8 mouse cellular contexts compared by ENCODE assay signal in genomic region chr7:45716952-45717917, GRCm38 (mm10). TPM values are rescaled to one million over a fixed set of nuclear protein-coding genes. Genes with fewer than 3 reads are reported as not detected.
DNase-seq lines count a peak whose midpoint lies in the region; ATAC-seq and TF ChIP-seq lines count a peak whose summit lies in the region.

No protein-coding gene starts in this region.

- peak overlapping the region; percentile 96 for H3K27ac ChIP-seq in heart, adult 2 months
- H3K27ac ChIP-seq in CH12.LX (ENCODE audit: insufficient read depth, low read depth): peak overlapping the region; percentile 55
- H3K27ac ChIP-seq in forebrain, embryonic 14.5 days (ENCODE audit: low read depth, low read length): peak overlapping the region; percentile 65
- peak overlapping the region; percentile 80 for H3K27ac ChIP-seq in liver, embryonic 15.5 days (replicated peaks)

- peaks cover 6% of the 10 kb centered on the region for H3K36me3 ChIP-seq in heart, adult 2 months (ENCODE audit: control insufficient read depth, insufficient read depth, low read length)
- H3K36me3 ChIP-seq in CH12.LX (replicated peaks in 1 of 2; ENCODE audit: control insufficient read depth in 1 of 2, insufficient read depth in 1 of 2, low read length in 1 of 2): peaks cover 46 to 64% of the 10 kb centered on the region in 2 experiments
- peaks cover 47% of the 10 kb centered on the region for H3K36me3 ChIP-seq in forebrain, embryonic 14.5 days (ENCODE audit: control insufficient read depth, insufficient read depth, low read length)
- H3K36me3 ChIP-seq in liver, embryonic 15.5 days (replicated peaks): peaks cover 49% of the 10 kb centered on the region

- H3K4me2 ChIP-seq in CH12.LX (ENCODE audit: insufficient read depth, low read depth, poor library complexity, severe bottlenecking): peak overlapping the region; percentile 89
- peak overlapping the region; percentile 90 for H3K4me2 ChIP-seq in forebrain, embryonic 14.5 days (ENCODE audit: low read length)
- H3K4me2 ChIP-seq in liver, embryonic 15.5 days: peak overlapping the region; percentile 95

- no peaks in the 10 kb centered on the region for H3K27me3 ChIP-seq in heart, adult 2 months (ENCODE audit: control insufficient read depth, insufficient read depth, low read length)
- no peaks in the 10 kb centered on the region for H3K27me3 ChIP-seq in CH12.LX (replicated peaks)
- no peaks in the 10 kb centered on the region for H3K27me3 ChIP-seq in forebrain, embryonic 14.5 days (replicated peaks; ENCODE audit: control insufficient read depth, insufficient read depth, low read length)
- no peaks in the 10 kb centered on the region for H3K27me3 ChIP-seq in liver, embryonic 15.5 days

- no peak for TF ChIP-seq POLR2A in heart, adult 2 months (IDR thresholded peaks at IDR 0.05; ENCODE audit: insufficient read depth, low read depth, low read length)
- no peak for TF ChIP-seq POLR2A in CH12.LX (IDR thresholded peaks at IDR 0.05; ENCODE audit: low read depth, low read length)

- peaks cover 12% of the 10 kb centered on the region for H3K4me1 ChIP-seq in heart, adult 2 months (ENCODE audit: control insufficient read depth, insufficient read depth, low read length)
- H3K4me1 ChIP-seq in CH12.LX (ENCODE audit: control insufficient read depth in 1 of 2, insufficient read depth in 2 of 2): peaks cover 7 to 44% of the 10 kb centered on the region in 2 experiments; a peak in 3 of 4 replicates
- peaks cover 30% of the 10 kb centered on the region for H3K4me1 ChIP-seq in forebrain, embryonic 14.5 days (ENCODE audit: control insufficient read depth, insufficient read depth, low read length)
- peaks cover 75% of the 10 kb centered on the region for H3K4me1 ChIP-seq in liver, embryonic 15.5 days (replicated peaks)

- dilution Hi-C loops in CH12.LX (cut with MboI; ENCODE audit: extremely low pct_ligation_motif_present, extremely low pct_unique_long_range_greater_than_20kb, low sequenced_read_pairs): no loop called here

- no peak for TF ChIP-seq CTCF in heart, adult 2 months (IDR thresholded peaks at IDR 0.05)
- TF ChIP-seq CTCF in CH12.LX (conservative IDR thresholded peaks at IDR 0.05 in 1 of 2, IDR thresholded peaks at IDR 0.05 in 1 of 2; ENCODE audit: low read depth in 2 of 2, low read length in 2 of 2): no peak

- peak overlapping the region; percentile 95 for H3K9ac ChIP-seq in heart, adult 2 months (ENCODE audit: low read depth, low read length)
- peak overlapping the region; percentile 91 for H3K9ac ChIP-seq in CH12.LX (ENCODE audit: insufficient read depth, low read depth)
- peak overlapping the region; percentile 83 for H3K9ac ChIP-seq in forebrain, embryonic 14.5 days (ENCODE audit: low read length)
- peak overlapping the region; percentile 81 for H3K9ac ChIP-seq in liver, embryonic 15.5 days

- in situ Hi-C loops in CH12.LX (cut with MboI; ENCODE audit: low pct_ligation_motif_present, low pct_unique_long_range_greater_than_20kb, low sequenced_read_pairs): no loop called here

- peak in 1 of 2 experiments; percentile 23 for DNase-seq in heart, adult 2 months
- no peak for DNase-seq in heart, postnatal 14 days
- no peak for DNase-seq in CH12.LX (ENCODE audit: extremely low read depth)
- DNase-seq in forebrain, embryonic 14.5 days (ENCODE audit: low spot score): no peak
- DNase-seq in gastrocnemius, postnatal 14 days: no peak
- DNase-seq in left cerebral cortex, postnatal 25 days (ENCODE audit: low spot score in 2 of 2): no peak
- no peak for DNase-seq in spleen, postnatal 4 days (ENCODE audit: low spot score in 2 of 2)

- ATAC-seq in forebrain, embryonic 14.5 days: peak; percentile 14
- ATAC-seq in liver, embryonic 15.5 days (ENCODE audit: insufficient read depth): peak; percentile 26

- H3K9me3 ChIP-seq in CH12.LX (replicated peaks; ENCODE audit: low read length): no peaks in the 10 kb centered on the region
- H3K9me3 ChIP-seq in forebrain, embryonic 14.5 days (replicated peaks; ENCODE audit: control insufficient read depth, low read length): no peaks in the 10 kb centered on the region
- H3K9me3 ChIP-seq in liver, embryonic 15.5 days (replicated peaks): no peaks in the 10 kb centered on the region

- TF ChIP-seq RAD21 in CH12.LX (IDR thresholded peaks at IDR 0.05; ENCODE audit: low read depth, low read length): no peak

- WGBS in heart, adult 2 months: 4% methylated on average over 31 of the region's 31 CpGs
- 10% methylated on average over 31 of the region's 31 CpGs for whole genome bisulfite sequencing in forebrain, embryonic 14.5 days
- 5% methylated on average over 31 of the region's 31 CpGs for WGBS in liver, embryonic 15.5 days (ENCODE audit: insufficient replicate concordance)

- H3K4me3 ChIP-seq in heart, adult 2 months: peak overlapping the region; percentile 86
- H3K4me3 ChIP-seq in CH12.LX (replicated peaks in 1 of 3; ENCODE audit: low read depth in 2 of 3, low read length in 2 of 3, poor library complexity in 1 of 3): peak overlapping the region; percentile 77 to 100 (median 92)
- H3K4me3 ChIP-seq in forebrain, embryonic 14.5 days (ENCODE audit: low read depth, low read length): peak overlapping the region; percentile 96
- H3K4me3 ChIP-seq in liver, embryonic 15.5 days (replicated peaks): peak overlapping the region; percentile 90

- no peaks in the 10 kb centered on the region; the same call in 1 of the 2 replicates for H3K79me2 ChIP-seq in heart, adult 2 months (replicated peaks; ENCODE audit: control insufficient read depth, insufficient read depth, low read length)
- H3K79me2 ChIP-seq in CH12.LX (replicated peaks; ENCODE audit: control insufficient read depth, extremely low read depth, insufficient read depth, poor library complexity, severe bottlenecking): peaks cover 47% of the 10 kb centered on the region

- no peak for TF ChIP-seq EP300 in heart, adult 2 months (IDR thresholded peaks at IDR 0.05; ENCODE audit: insufficient read depth, low read depth, low read length)
- TF ChIP-seq EP300 in CH12.LX (IDR thresholded peaks at IDR 0.05; ENCODE audit: low read length): no peak

- intact Hi-C loops in heart, adult 2 months (cut with DNase I): loop anchor here (5.0 to 10.0 kb wide), 2 partner anchors 205 to 972 kb away; partner anchors contain the start of genes Ccdc114, Emp3 and Vrk3
- intact Hi-C loops in heart, postnatal 14 days (cut with DNase I): no loop called here
- intact Hi-C loops in gastrocnemius, postnatal 14 days (cut with DNase I; ENCODE audit: low total_unique reads): no loop called here
- intact Hi-C loops in left cerebral cortex, postnatal 25 days (cut with DNase I): loop anchor here (5.0 kb wide), 1 partner anchor 85 kb away; no protein-coding TSS in a partner anchor

RNA-seq across cellular contexts. Expression of gene Sphk2, which starts 0.6 kb away (rescaled TPM):
- total RNA-seq in heart, adult 2 months (2021): 10 to 100 TPM; 15.9 to 18.2 TPM
- 24.1 and 24.9 TPM in 2 replicates for polyA plus RNA-seq in heart, adult 2 months (2012; rRNA removed)
- total RNA-seq in heart, postnatal 14 days (2021): 10 to 100 TPM; 17.5 to 18.8 TPM
- total RNA-seq in CH12.LX (2012; rRNA removed) (16.6 and 19.2 TPM in 2 replicates), CH12.LX (2014; rRNA removed) (7.3 and 9.4 TPM in 2 replicates)
- 21.8 and 22.4 TPM in 2 replicates for polyA plus RNA-seq in CH12.LX (2012; ENCODE audit: insufficient read length, low read depth)
- polyA plus RNA-seq in forebrain, embryonic 14.5 days (2014; fragmentation: Nextera tagmentation; extraction: Ambion mirVana): 16.3 and 19.7 TPM in 2 replicates
- 10.4 and 13.3 TPM in 2 replicates for polyA plus RNA-seq in liver, embryonic 15.5 days (2015; fragmentation: Nextera tagmentation; extraction: Ambion mirVana)
- 10 to 100 TPM; 12.0 to 13.2 TPM for total RNA-seq in gastrocnemius, postnatal 14 days (2021)
- total RNA-seq in left cerebral cortex, postnatal 25 days (2021): 10 to 100 TPM; 29.7 to 29.8 TPM

RNA-seq across cellular contexts. Expression of gene Rpl18, which starts 2.0 kb away (rescaled TPM):
- 100 to 1,000 TPM; 496 to 617 TPM for total RNA-seq in heart, adult 2 months (2021)
- 580 and 697 TPM in 2 replicates for polyA plus RNA-seq in heart, adult 2 months (2012; rRNA removed)
- total RNA-seq in heart, postnatal 14 days (2021): 100 to 1,000 TPM; 552 to 626 TPM
- total RNA-seq in CH12.LX (2012; rRNA removed): 3,614 and 3,766 TPM in 2 replicates
- 3,153 and 3,204 TPM in 2 replicates for total RNA-seq in CH12.LX (2014; rRNA removed)
- polyA plus RNA-seq in CH12.LX (2012; ENCODE audit: insufficient read length, low read depth): 2,393 and 2,438 TPM in 2 replicates
- polyA plus RNA-seq in forebrain, embryonic 14.5 days (2014; fragmentation: Nextera tagmentation; extraction: Ambion mirVana): 727 and 966 TPM in 2 replicates
- polyA plus RNA-seq in liver, embryonic 15.5 days (2015; fragmentation: Nextera tagmentation; extraction: Ambion mirVana): 533 and 542 TPM in 2 replicates
- 100 to 1,000 TPM; 607 to 662 TPM for total RNA-seq in gastrocnemius, postnatal 14 days (2021)
- total RNA-seq in left cerebral cortex, postnatal 25 days (2021): 100 to 1,000 TPM; 315 to 323 TPM

RNA-seq across cellular contexts. Expression of gene Fam83e, which starts 3.8 kb away (rescaled TPM):
- total RNA-seq in heart, adult 2 months (2021): under 1 TPM; 0.13 to 0.34 TPM
- polyA plus RNA-seq in heart, adult 2 months (2012; rRNA removed): 0.64 and 1.1 TPM in 2 replicates
- total RNA-seq in heart, postnatal 14 days (2021): under 1 TPM; 0.17 to 0.24 TPM
- total RNA-seq in CH12.LX (2012; rRNA removed) (1.3 and 1.4 TPM in 2 replicates), CH12.LX (2014; rRNA removed) (0.13 and 0.39 TPM in 2 replicates)
- polyA plus RNA-seq in CH12.LX (2012; ENCODE audit: insufficient read length, low read depth): 0.40 and 0.74 TPM in 2 replicates
- polyA plus RNA-seq in forebrain, embryonic 14.5 days (2014; fragmentation: Nextera tagmentation; extraction: Ambion mirVana): 0.11 and 0.15 TPM in 2 replicates
- 0.30 and 0.33 TPM in 2 replicates for polyA plus RNA-seq in liver, embryonic 15.5 days (2015; fragmentation: Nextera tagmentation; extraction: Ambion mirVana)
- under 1 TPM; 0.16 TPM for total RNA-seq in gastrocnemius, postnatal 14 days (2021)
- under 1 TPM; 0.11 to 0.23 TPM for total RNA-seq in left cerebral cortex, postnatal 25 days (2021)

RNA-seq across cellular contexts. Expression of gene Spaca4, which starts 8.4 kb away (rescaled TPM):
- not detected for total RNA-seq in heart, adult 2 months (2021)
- polyA plus RNA-seq in heart, adult 2 months (2012; rRNA removed): not detected in 2 replicates
- not detected for total RNA-seq in heart, postnatal 14 days (2021)
- total RNA-seq in CH12.LX (2012; rRNA removed): 0.21 TPM in 1 of 2 replicates, not detected in the other
- not detected in 2 replicates for total RNA-seq in CH12.LX (2014; rRNA removed)
- 0.35 TPM in 1 of 2 replicates, not detected in the other for polyA plus RNA-seq in CH12.LX (2012; ENCODE audit: insufficient read length, low read depth)
- not detected in 2 replicates for polyA plus RNA-seq in forebrain, embryonic 14.5 days (2014; fragmentation: Nextera tagmentation; extraction: Ambion mirVana)
- polyA plus RNA-seq in liver, embryonic 15.5 days (2015; fragmentation: Nextera tagmentation; extraction: Ambion mirVana): not detected in 2 replicates
- not detected for total RNA-seq in gastrocnemius, postnatal 14 days (2021)
- total RNA-seq in left cerebral cortex, postnatal 25 days (2021): not detected

RNA-seq across cellular contexts. Expression of gene Dbp, which starts 12.3 kb away (rescaled TPM):
- 100 to 1,000 TPM in 1 of 2 experiments, 1 to 10 TPM in 1; 6.4 to 134 TPM for total RNA-seq in heart, adult 2 months (2021)
- 49.3 and 93.6 TPM in 2 replicates for polyA plus RNA-seq in heart, adult 2 months (2012; rRNA removed)
- total RNA-seq in heart, postnatal 14 days (2021): 10 to 100 TPM; 24.7 to 27.1 TPM
- total RNA-seq in CH12.LX (2012; rRNA removed) (7.9 and 8.5 TPM in 2 replicates), CH12.LX (2014; rRNA removed) (11.0 and 12.4 TPM in 2 replicates)
- 7.2 and 10.4 TPM in 2 replicates for polyA plus RNA-seq in CH12.LX (2012; ENCODE audit: insufficient read length, low read depth)
- 3.6 and 3.7 TPM in 2 replicates for polyA plus RNA-seq in forebrain, embryonic 14.5 days (2014; fragmentation: Nextera tagmentation; extraction: Ambion mirVana)
- polyA plus RNA-seq in liver, embryonic 15.5 days (2015; fragmentation: Nextera tagmentation; extraction: Ambion mirVana): 0.46 and 0.85 TPM in 2 replicates
- total RNA-seq in gastrocnemius, postnatal 14 days (2021): 10 to 100 TPM; 20.6 to 32.8 TPM
- 100 to 1,000 TPM in 1 of 2 experiments, 10 to 100 TPM in 1; 66.2 to 147 TPM for total RNA-seq in left cerebral cortex, postnatal 25 days (2021)

Comparison
In these comparisons a context has a peak if more than half of its experiments do, and no peak if none do; other contexts are left out.
1. intact Hi-C loops: an anchor here in heart, adult 2 months (5.0 to 10.0 kb wide) and left cerebral cortex, postnatal 25 days (5.0 kb wide); none called in heart, postnatal 14 days and gastrocnemius, postnatal 14 days.
2. RNA of gene Rpl18, which starts 2.0 kb away (total RNA-seq): 3,153 to 3,766 TPM in CH12.LX; 607 to 662 TPM in gastrocnemius, postnatal 14 days, 552 to 626 TPM in heart, postnatal 14 days, 496 to 617 TPM in heart, adult 2 months and 315 to 323 TPM in left cerebral cortex, postnatal 25 days; every median in the first group is over 4 times any median in the second.
3. Peak in every context shown above with its lines, with median percentiles within 50 percentile points of each other: H3K27ac ChIP-seq, H3K4me3 ChIP-seq, H3K9ac ChIP-seq and H3K4me2 ChIP-seq.